Mouse (Mus musculus): Measurements from ENCODE around the gene 1700001L19Rik.

1700001L19Rik gene

DNA sequence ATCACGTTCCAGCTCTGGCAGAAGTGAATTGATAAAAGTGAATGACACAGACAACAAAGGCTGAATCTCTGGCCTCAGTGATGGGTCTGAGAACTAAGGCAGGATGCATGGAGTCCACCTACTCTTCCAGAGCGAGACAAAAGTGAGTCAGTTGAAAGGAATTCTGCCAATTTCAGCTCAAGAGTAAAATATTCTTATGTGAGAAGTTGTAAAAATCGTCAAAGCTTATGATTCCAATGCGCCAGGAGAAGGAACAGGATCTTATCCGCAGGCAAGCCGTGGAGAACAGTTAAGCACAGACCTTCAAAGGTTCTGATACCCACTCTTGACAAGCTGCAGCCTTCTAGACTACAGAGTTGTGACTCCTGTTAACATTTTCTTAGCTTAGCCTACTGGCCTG, 5.9 kb downstream of the 1700001L19Rik start:
- in situ Hi-C loops (cut with MseI, MboI): loop anchor here (10.0 to 25.0 kb wide), 3 partner anchors 384 to 859 kb away; partner anchors contain the start of gene Adcy2 (in 2 of the 2)

DNA sequence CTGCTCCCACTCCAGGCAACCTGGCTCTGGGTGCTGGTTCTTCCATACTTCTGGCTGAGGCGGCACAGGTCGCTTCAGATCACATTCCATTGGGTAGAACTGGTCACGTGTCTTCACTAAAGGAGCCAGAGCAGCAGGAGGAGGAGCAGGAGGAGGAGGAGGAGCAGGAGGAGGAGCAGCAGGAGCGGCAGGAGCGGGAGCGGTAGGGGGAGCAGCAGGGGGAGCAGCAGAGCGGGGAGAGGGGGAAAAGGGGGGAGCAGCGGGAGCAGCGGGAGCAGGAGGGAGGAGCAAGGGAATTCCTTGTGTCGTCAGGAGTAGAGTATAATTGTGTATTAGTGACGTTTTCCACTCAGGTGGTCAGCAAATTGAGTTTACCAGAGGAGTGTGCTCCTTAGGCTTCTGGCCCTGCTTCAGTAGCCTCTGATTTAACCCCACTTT, 8.5 kb downstream of the 1700001L19Rik start:
- in situ Hi-C loops (cut with MseI, MboI): loop anchor here (10.0 to 25.0 kb wide), 3 partner anchors 382 to 857 kb away; partner anchors contain the start of gene Adcy2 (in 2 of the 2)

DNA sequence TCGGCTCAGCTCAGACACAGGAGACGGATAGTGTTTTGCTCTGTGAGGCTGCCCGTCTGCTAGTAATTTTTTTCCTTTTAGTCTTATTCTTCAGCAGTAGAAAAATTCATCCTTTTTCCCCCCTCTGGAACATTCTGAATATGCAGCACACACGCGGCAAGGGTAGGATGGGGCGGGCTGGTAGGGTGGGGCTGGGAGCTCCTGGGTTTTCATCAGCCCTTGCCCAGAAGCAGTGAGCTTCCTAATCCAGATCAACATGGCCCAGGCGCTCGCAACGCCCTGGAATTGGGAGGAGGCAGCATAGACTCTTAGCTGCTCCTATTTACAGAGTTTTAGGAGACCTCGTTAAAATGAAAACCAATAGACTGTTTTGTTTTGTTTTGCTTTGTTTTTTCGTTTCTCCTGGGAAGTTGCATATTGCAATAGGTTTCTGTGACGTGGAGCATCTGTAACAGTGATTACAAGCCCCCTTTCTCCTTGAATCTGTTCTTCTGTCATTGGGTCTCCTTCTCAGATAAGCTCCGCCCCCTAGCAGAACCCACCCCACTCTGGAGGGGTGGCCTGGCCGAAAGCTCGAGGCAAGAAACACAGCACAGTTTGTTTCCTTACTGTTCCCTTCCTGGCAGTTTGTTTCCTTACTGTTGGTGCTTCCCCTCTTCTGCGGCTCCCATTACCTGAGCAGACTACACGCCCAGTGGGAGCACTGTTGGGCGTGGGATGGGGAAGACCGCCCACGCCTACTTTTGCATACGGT, 10.6 kb downstream of the 1700001L19Rik start:
- in situ Hi-C loops (cut with MseI, MboI): loop anchor here (10.0 to 25.0 kb wide), 3 partner anchors 379 to 854 kb away; partner anchors contain the start of gene Adcy2 (in 2 of the 2)

DNA sequence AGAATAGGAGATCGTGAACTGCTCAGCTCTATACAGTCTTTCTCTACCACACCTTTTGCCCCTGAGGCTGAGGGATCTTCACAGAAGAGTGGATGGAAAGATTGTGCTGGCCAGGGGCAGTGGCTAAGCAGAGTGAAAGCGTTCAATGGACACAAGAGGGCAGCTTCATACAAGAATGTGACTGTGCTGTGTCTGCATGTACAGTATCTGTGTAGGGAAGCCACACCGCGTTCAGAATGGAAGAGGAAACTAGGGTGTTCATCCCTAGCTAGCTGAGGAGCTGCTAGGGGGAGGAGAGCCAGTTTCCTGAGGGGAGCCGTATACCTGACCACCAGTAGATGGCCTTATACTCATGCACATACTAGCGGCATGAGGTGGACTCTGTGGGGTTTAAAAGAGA, 25.6 kb downstream of the 1700001L19Rik start:
- in situ Hi-C loops (cut with MseI, MboI): loop anchor here (25.0 kb wide), 2 partner anchors 365 to 840 kb away; partner anchors contain the start of gene Adcy2 (in 1 of the 2)

DNA sequence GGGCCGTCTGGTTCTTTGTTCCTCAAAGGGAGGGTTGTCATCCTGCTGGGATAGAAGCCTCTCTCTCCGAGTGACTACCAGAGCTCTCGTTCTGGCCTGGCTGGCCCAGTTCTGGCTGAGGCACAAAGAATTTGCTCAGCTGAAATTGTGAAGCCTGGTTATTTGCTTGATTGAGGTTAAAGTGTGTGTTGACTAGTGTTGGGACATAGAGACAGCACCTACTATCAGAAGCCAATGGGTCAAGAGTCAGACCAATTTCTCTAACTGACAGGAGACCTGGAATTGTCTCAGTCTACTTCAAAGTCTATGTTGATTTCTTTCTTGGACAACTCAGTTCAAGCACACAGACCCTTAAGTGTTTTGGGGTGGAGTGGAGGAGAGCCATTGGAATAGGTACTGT, 29.8 kb downstream of the 1700001L19Rik start:
- in situ Hi-C loops (cut with MseI, MboI): no loop called here

DNA sequence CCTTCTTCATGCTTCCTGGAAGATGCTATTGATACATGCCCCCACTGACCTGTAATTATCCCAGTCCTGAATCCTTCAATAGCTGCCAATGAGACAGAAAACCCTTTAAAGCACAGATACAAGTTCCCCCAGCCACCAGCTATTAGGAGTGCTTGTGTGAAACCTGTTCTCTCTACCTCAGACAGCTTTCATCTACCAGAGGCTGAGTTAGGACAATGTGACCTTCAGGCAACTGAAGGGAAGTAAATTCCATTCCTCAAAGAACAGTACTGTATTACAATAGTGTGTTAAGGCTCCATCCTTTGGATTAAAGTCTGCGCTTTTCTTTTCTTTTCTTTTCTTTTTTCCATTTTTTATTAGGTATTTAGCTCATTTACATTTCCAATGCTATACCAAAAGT, 45.6 kb downstream of the 1700001L19Rik start:
- in situ Hi-C loops (cut with MseI, MboI): no loop called here
